Mouse (Mus musculus): ENCODE data around the gene St7.
A peak's percentile ranks its signal among the peaks of the same experiment; 100 is the strongest.

The St7 gene

GRCm38 (mm10) chr6:17816865-17817435 is 124.2 kb downstream of the St7 start:
- DNase-seq (ENCODE audit: low spot score): no peak

GRCm38 (mm10) chr6:17823614-17824013 is 130.9 kb downstream of the St7 start:
- DNase-seq (ENCODE audit: low spot score): no peak

GRCm38 (mm10) chr6:17824735-17825134 is 132.0 kb downstream of the St7 start:
- DNase-seq (ENCODE audit: low spot score): no peak

- DNase-seq (ENCODE audit: low spot score): no peak
Measured at GRCm38 (mm10) chr6:17828382-17828781, 135.6 kb downstream of the St7 start.

GRCm38 (mm10) chr6:17829981-17830380 is 137.2 kb downstream of the St7 start:
- no peak for DNase-seq (ENCODE audit: low spot score)

GRCm38 (mm10) chr6:17834493-17834892 is 141.8 kb downstream of the St7 start:
- peak; percentile 86 for DNase-seq (ENCODE audit: low spot score)

- DNase-seq (ENCODE audit: low spot score): no peak
Measured at GRCm38 (mm10) chr6:17835693-17836092, 143.0 kb downstream of the St7 start.

- no peak for DNase-seq (ENCODE audit: low spot score)
Measured at GRCm38 (mm10) chr6:17837676-17838075, 144.9 kb downstream of the St7 start.

- no peak for DNase-seq (ENCODE audit: low spot score)
Measured at GRCm38 (mm10) chr6:17840431-17840830, 147.7 kb downstream of the St7 start.

- peak; percentile 83 for DNase-seq (ENCODE audit: low spot score)
Measured at GRCm38 (mm10) chr6:17842759-17843158, 150.0 kb downstream of the St7 start.

GRCm38 (mm10) chr6:17851316-17851715 is 158.6 kb downstream of the St7 start:
- no peak for DNase-seq (ENCODE audit: low spot score)

- no peak for DNase-seq (ENCODE audit: low spot score)
Measured at GRCm38 (mm10) chr6:17853587-17854274, 161.0 kb downstream of the St7 start.

GRCm38 (mm10) chr6:17855616-17856015 is 162.9 kb downstream of the St7 start:
- DNase-seq (ENCODE audit: low spot score): no peak

GRCm38 (mm10) chr6:17859564-17859963 is 166.8 kb downstream of the St7 start:
- no peak for DNase-seq (ENCODE audit: low spot score)

GRCm38 (mm10) chr6:17860463-17860862 is 167.7 kb downstream of the St7 start:
- DNase-seq (ENCODE audit: low spot score): no peak

- no peak for DNase-seq (ENCODE audit: low spot score)
Measured at GRCm38 (mm10) chr6:17867796-17868195, 175.1 kb downstream of the St7 start.

- DNase-seq (ENCODE audit: low spot score): peak; percentile 41
Measured at GRCm38 (mm10) chr6:17871831-17872372, 179.2 kb downstream of the St7 start.

GRCm38 (mm10) chr6:17875606-17876005 is 182.9 kb downstream of the St7 start:
- DNase-seq (ENCODE audit: low spot score): no peak

- DNase-seq (ENCODE audit: low spot score): no peak
Measured at GRCm38 (mm10) chr6:17876023-17876613, 183.4 kb downstream of the St7 start.

GRCm38 (mm10) chr6:17876670-17877179 is 184.0 kb downstream of the St7 start:
- DNase-seq (ENCODE audit: low spot score): no peak

- DNase-seq (ENCODE audit: low spot score): no peak
Measured at GRCm38 (mm10) chr6:17882943-17883342, 190.2 kb downstream of the St7 start.

GRCm38 (mm10) chr6:17887765-17888164 is 195.0 kb downstream of the St7 start:
- DNase-seq (ENCODE audit: low spot score): no peak

GRCm38 (mm10) chr6:17895562-17895961 is 202.8 kb downstream of the St7 start:
- no peak for DNase-seq (ENCODE audit: low spot score)
